Mouse (Mus musculus) E14TG2a.4 (cell line): ENCODE data around the gene Luzp1.

Source experiments
- H3K27me3 ChIP-seq: 2 replicates; pipeline ENCODE4 v1.6.1; 2014; ENCODE audit warnings: low read length, control low read depth; ENCODE audit not compliant: insufficient read depth
- H3K36me3 ChIP-seq: 2 replicates; pipeline ENCODE4 v1.6.1; 2014; ENCODE audit warnings: low read length, control low read depth; ENCODE audit not compliant: insufficient read depth
- H3K4me1 ChIP-seq: replicated peaks from 2 replicates; pipeline ENCODE4 v1.6.1; 2014; ENCODE audit warnings: low read depth, low read length, control low read depth
- H3K4me3 ChIP-seq: replicated peaks from 2 replicates; pipeline ENCODE4 v1.5.1; 2014; ENCODE audit warnings: mild to moderate bottlenecking, low read length
- H3K9me3 ChIP-seq: 2 replicates; pipeline ENCODE4 v1.6.1; 2014; ENCODE audit warnings: low read length, control low read depth
- CTCF ChIP-seq: conservative IDR thresholded peaks from 2 replicates; pipeline ENCODE4 v1.5.1; 2014; ENCODE audit warnings: low read length
- NANOG ChIP-seq: IDR thresholded peaks from 2 replicates; pipeline ENCODE4 v1.6.1; 2014; ENCODE audit warnings: borderline replicate concordance, low read length, mixed read lengths
- POU5F1 ChIP-seq: IDR thresholded peaks from 2 replicates; pipeline ENCODE4 v1.6.1; 2014; ENCODE audit warnings: low read length, borderline replicate concordance

Luzp1 gene

GRCm38 (mm10) chr4:136468553-136469327, 821 bp upstream of the Luzp1 start:
- H3K4me1 ChIP-seq: peaks cover 71% of the 10 kb centered on the region
- TF ChIP-seq CTCF: no peak
- TF ChIP-seq POU5F1: no peak
- no peak for TF ChIP-seq NANOG
- no peaks in the 10 kb centered on the region for H3K9me3 ChIP-seq
- H3K27me3 ChIP-seq: no peaks in the 10 kb centered on the region
- H3K36me3 ChIP-seq: peaks cover 8% of the 10 kb centered on the region; the same call in 1 of the 2 replicates
- H3K4me3 ChIP-seq: peak overlapping the region; percentile 92

- no peak for TF ChIP-seq NANOG
- TF ChIP-seq POU5F1: no peak
- TF ChIP-seq CTCF: no peak
- H3K27me3 ChIP-seq: no peaks in the 10 kb centered on the region
Observed at GRCm38 (mm10) chr4:136469941-136470346, 383 bp downstream of the Luzp1 start.

GRCm38 (mm10) chr4:136470347-136471071, 948 bp downstream of the Luzp1 start:
- peaks cover 70% of the 10 kb centered on the region for H3K4me1 ChIP-seq
- TF ChIP-seq NANOG (no peak), CTCF (no peak)

More at GRCm38 (mm10) chr4:136469941-136470346, 383 bp downstream of the Luzp1 start:
- Histone ChIP-seq H3K4me3 (peak overlapping the region; percentile 92), H3K36me3 (peaks cover 8% of the 10 kb centered on the region; the same call in 1 of the 2 replicates), H3K4me1 (peaks cover 71% of the 10 kb centered on the region), H3K9me3 (no peaks in the 10 kb centered on the region)

GRCm38 (mm10) chr4:136476692-136477091, 7.1 kb downstream of the Luzp1 start:
- Histone ChIP-seq H3K4me3 (no peak overlapping the region), H3K9me3 (no peaks in the 10 kb centered on the region), H3K27me3 (no peaks in the 10 kb centered on the region), H3K4me1 (peaks cover 54% of the 10 kb centered on the region), H3K36me3 (peaks cover 15% of the 10 kb centered on the region)
- TF ChIP-seq POU5F1 (no peak), NANOG (no peak), CTCF (no peak)

More at GRCm38 (mm10) chr4:136470347-136471071, 948 bp downstream of the Luzp1 start:
- Histone ChIP-seq H3K36me3 (peaks cover 11% of the 10 kb centered on the region), H3K4me3 (peak overlapping the region; percentile 92), H3K27me3 (no peaks in the 10 kb centered on the region), H3K9me3 (no peaks in the 10 kb centered on the region)

GRCm38 (mm10) chr4:136486549-136486948, 17.0 kb downstream of the Luzp1 start:
- H3K9me3 ChIP-seq: no peaks in the 10 kb centered on the region
- H3K36me3 ChIP-seq: no peaks in the 10 kb centered on the region
- H3K4me3 ChIP-seq: no peak overlapping the region
- H3K27me3 ChIP-seq: no peaks in the 10 kb centered on the region
- H3K4me1 ChIP-seq: peaks cover 35% of the 10 kb centered on the region
- TF ChIP-seq NANOG (no peak), POU5F1 (no peak), CTCF (no peak)

GRCm38 (mm10) chr4:136495993-136496392, 26.4 kb downstream of the Luzp1 start:
- H3K9me3 ChIP-seq: no peaks in the 10 kb centered on the region
- no peaks in the 10 kb centered on the region for H3K27me3 ChIP-seq
- TF ChIP-seq CTCF (no peak), NANOG (no peak), POU5F1 (no peak)
- no peak overlapping the region for H3K4me3 ChIP-seq
- H3K36me3 ChIP-seq: no peaks in the 10 kb centered on the region
- H3K4me1 ChIP-seq: peaks cover 36% of the 10 kb centered on the region

GRCm38 (mm10) chr4:136505426-136506215, 36.1 kb downstream of the Luzp1 start:
- H3K27me3 ChIP-seq: no peaks in the 10 kb centered on the region
- H3K9me3 ChIP-seq: no peaks in the 10 kb centered on the region
- H3K4me3 ChIP-seq: no peak overlapping the region
- TF ChIP-seq NANOG: no peak
- no peak for TF ChIP-seq CTCF
- no peak for TF ChIP-seq POU5F1
- peaks cover 6% of the 10 kb centered on the region; the same call in 1 of the 2 replicates for H3K4me1 ChIP-seq
- H3K36me3 ChIP-seq: no peaks in the 10 kb centered on the region

- Histone ChIP-seq H3K4me3 (no peak overlapping the region), H3K9me3 (no peaks in the 10 kb centered on the region), H3K36me3 (no peaks in the 10 kb centered on the region), H3K27me3 (no peaks in the 10 kb centered on the region), H3K4me1 (peaks cover 14% of the 10 kb centered on the region)
- TF ChIP-seq NANOG: no peak
- peak; percentile 39 for TF ChIP-seq CTCF
Observed at GRCm38 (mm10) chr4:136509857-136510256, 40.3 kb downstream of the Luzp1 start.
